Mouse (Mus musculus) heart, adult 2 months (tissue): ENCODE data around the gene Klhdc10. TPM values are rescaled to one million over a fixed set of nuclear protein-coding genes. Genes with fewer than 3 reads are reported as not detected.
"Not testable (repeated sequence)": the region's sequence is repeated elsewhere in the genome, so short reads cannot be mapped to it uniquely, and the experiment has no call there.

Source experiments
- DNase-seq, 2 experiments: peaks; one replicate each; pipeline ENCODE4 v3.0.0; 2021
- H3K27ac ChIP-seq: fragments of 200-600 bp; 2 replicates; pipeline ENCODE4 v1.8.1; 2022
- H3K27me3 ChIP-seq: fragments of 200-500 bp; 2 replicates; pipeline ENCODE4 v1.6.1; 2012; ENCODE audit warnings: mild to moderate bottlenecking, low read length, inconsistent platforms, mixed read lengths; ENCODE audit not compliant: control insufficient read depth, insufficient read depth
- H3K36me3 ChIP-seq: fragments of 200-500 bp; 2 replicates; pipeline ENCODE4 v1.6.1; 2012; ENCODE audit warnings: low read length, inconsistent platforms; ENCODE audit not compliant: control insufficient read depth, insufficient read depth
- H3K4me1 ChIP-seq: fragments of 200-500 bp; 2 replicates; pipeline ENCODE4 v1.6.1; 2011; ENCODE audit warnings: low read length; ENCODE audit not compliant: control insufficient read depth, insufficient read depth
- H3K4me3 ChIP-seq: fragments of 200-600 bp; 2 replicates; pipeline ENCODE4 v1.8.1; 2022
- H3K79me2 ChIP-seq: fragments of 200-500 bp; replicated peaks from 2 replicates; pipeline ENCODE4 v1.6.1; 2012; ENCODE audit warnings: mild to moderate bottlenecking, inconsistent platforms, low read length, moderate library complexity, mixed read lengths; ENCODE audit not compliant: control insufficient read depth, insufficient read depth
- H3K9ac ChIP-seq: fragments of 200-500 bp; 2 replicates; pipeline ENCODE4 v1.6.1; 2012; ENCODE audit warnings: low read depth, mild to moderate bottlenecking, control low read depth, inconsistent platforms, low read length, mixed read lengths
- CTCF ChIP-seq: fragments of 200-600 bp; IDR thresholded peaks from 2 replicates; pipeline ENCODE4 v1.8.1; 2022; ENCODE audit warnings: antibody characterized with exemption, mild to moderate bottlenecking, moderate library complexity
- EP300 ChIP-seq: fragments of 200-500 bp; IDR thresholded peaks from 2 replicates; pipeline ENCODE4 v1.6.1; 2011; ENCODE audit warnings: low read depth, low read length, control low read depth; ENCODE audit not compliant: insufficient read depth
- POLR2A ChIP-seq: fragments of 200-500 bp; IDR thresholded peaks from 2 replicates; pipeline ENCODE4 v1.6.1; 2011; ENCODE audit warnings: mild to moderate bottlenecking, low read depth, low read length, control low read depth; ENCODE audit not compliant: insufficient read depth
- WGBS: fragments of 180-500 bp; shearing (Covaris S2); methylation state at CpG from one replicate; pipeline ENCODE4 v1.1.7; 2018; 5-methylcytosine and 5-hydroxymethylcytosine counted together
- intact Hi-C: fragments of 180-260 bp; cut with DNase I; formaldehyde crosslinking; loops from one replicate; pipeline ENCODE4 v1.15.1; 2025
- polyA plus RNA-seq: library from polyadenylated mRNA; depleted of rRNA; stranded (reverse); fragments of >200 nt; gene quantifications from 2 replicates; pipeline ENCODE4 v1.2.3, GENCODE M21; 2012
- total RNA-seq, 2 experiments: library from RNA; stranded (reverse); gene quantifications; 2 replicates each; pipeline ENCODE4 v1.2.3; 2021

Gene Klhdc10
- total and polyA plus RNA-seq, 3 experiments, result 19.4 to 52.0 (median 47.4) TPM

- peak in 1 of 2 experiments; percentile 29 for DNase-seq
- Histone ChIP-seq H3K36me3 (peaks cover 37% of the 10 kb centered on the region), H3K79me2 (no peaks in the 10 kb centered on the region), H3K4me1 (peaks cover 23% of the 10 kb centered on the region), H3K27me3 (no peaks in the 10 kb centered on the region), H3K4me3 (no peak overlapping the region), H3K27ac (peak overlapping the region; percentile 81), H3K9ac (no peak overlapping the region)
- 70% methylated on average over 17 of the region's 17 CpGs for WGBS
- TF ChIP-seq CTCF (no peak), POLR2A (no peak), EP300 (no peak)
- intact Hi-C loops, result no loop called here
Measured at GRCm38 (mm10) chr6:30372627-30373369, 28.9 kb upstream of the Klhdc10 start.

DNA sequence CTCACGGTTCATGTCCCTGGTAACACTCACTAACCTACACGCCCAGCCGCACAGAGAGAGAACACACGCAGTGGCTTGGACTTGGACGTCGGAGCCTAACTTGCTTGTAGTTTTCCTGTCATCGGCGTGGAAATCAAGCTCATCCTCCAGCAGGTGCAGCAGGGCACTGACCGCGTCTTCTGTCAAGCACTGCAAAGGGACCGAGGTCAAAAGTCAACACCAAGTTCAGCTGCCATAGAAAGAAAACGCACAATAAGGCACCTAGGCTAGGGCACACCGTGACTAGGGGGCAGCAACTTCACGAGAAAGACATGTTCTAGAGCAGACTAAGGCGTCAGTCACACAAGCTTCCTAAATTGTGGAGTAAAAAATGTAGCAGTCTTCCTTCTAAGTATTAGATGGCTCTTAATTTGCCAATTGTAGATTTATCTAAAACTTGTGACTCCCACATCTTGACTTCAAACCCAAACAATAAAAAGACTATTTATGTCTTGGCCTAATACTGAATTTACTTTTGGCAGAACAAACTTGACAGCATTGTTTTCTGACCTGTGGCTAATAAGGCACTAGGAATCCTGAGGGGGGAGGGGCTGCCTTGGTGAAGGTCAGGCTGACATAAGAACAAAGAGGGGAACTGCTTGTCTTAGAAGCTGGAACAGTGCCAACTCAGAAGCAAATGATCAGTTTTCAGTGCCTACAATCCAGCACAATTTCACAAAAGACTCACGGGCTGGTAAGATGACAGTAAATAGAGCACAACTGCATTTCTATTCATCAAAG lies 26.7 kb upstream of the Klhdc10 start:
- WGBS, result 48% methylated on average over 16 of the region's 16 CpGs
- H3K9ac ChIP-seq, result no peak overlapping the region
- TF ChIP-seq CTCF (no peak), EP300 (peak; percentile 70; the same call in 1 of the 2 replicates), POLR2A (0 out of 2 replicates have a peak, but pooled peaks have one; percentile 15)
- no peaks in the 10 kb centered on the region for H3K79me2 ChIP-seq
- no peak overlapping the region for H3K4me3 ChIP-seq
- H3K27me3 ChIP-seq, result no peaks in the 10 kb centered on the region
- peak in 1 of 2 experiments; percentile 71 for DNase-seq
- H3K36me3 ChIP-seq, result peaks cover 28% of the 10 kb centered on the region
- intact Hi-C loops, result no loop called here
- H3K27ac ChIP-seq, result peak overlapping the region; percentile 81
- peaks cover 18% of the 10 kb centered on the region for H3K4me1 ChIP-seq

GRCm38 (mm10) chr6:30375791-30376190 lies 25.9 kb upstream of the Klhdc10 start:
- Histone ChIP-seq H3K4me1 (peaks cover 18% of the 10 kb centered on the region), H3K79me2 (no peaks in the 10 kb centered on the region), H3K27me3 (no peaks in the 10 kb centered on the region), H3K9ac (no peak overlapping the region), H3K27ac (peak overlapping the region; percentile 81), H3K4me3 (no peak overlapping the region), H3K36me3 (peaks cover 28% of the 10 kb centered on the region)
- TF ChIP-seq EP300 (peak; percentile 67), POLR2A (peak; percentile 33; the same call in 1 of the 2 replicates), CTCF (no peak)
- peak; percentile 66 to 70 for DNase-seq
- 24% methylated on average over 1 of the region's 1 CpGs for WGBS
- intact Hi-C loops, result no loop called here

DNA sequence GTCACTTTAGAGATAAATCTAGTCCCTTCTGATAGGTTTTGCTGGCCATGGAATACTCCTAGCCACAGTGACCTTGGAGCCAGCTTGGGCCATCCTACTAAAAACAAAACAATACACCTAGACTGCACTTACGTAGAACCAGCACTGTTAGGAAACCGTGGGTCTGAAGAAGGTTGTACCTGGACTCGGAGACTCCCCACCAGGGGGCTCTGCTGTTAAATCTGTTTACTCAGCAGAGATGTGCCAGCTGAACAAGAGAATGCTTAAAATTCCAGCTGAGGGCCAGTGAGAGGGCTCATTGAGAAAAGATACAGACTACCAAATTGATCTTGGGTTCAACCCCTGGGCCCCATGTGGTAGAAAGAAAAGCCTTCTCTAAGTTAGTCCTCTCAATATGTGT lies 20.6 kb upstream of the Klhdc10 start:
- H3K36me3 ChIP-seq, result peaks cover 2% of the 10 kb centered on the region; the same call in 1 of the 2 replicates
- DNase-seq, result no peak
- H3K4me1 ChIP-seq, result peaks cover 4% of the 10 kb centered on the region
- WGBS, result 70% methylated on average over 3 of the region's 3 CpGs
- no peak overlapping the region for H3K4me3 ChIP-seq
- no peak overlapping the region for H3K27ac ChIP-seq
- no peaks in the 10 kb centered on the region for H3K79me2 ChIP-seq
- H3K27me3 ChIP-seq, result no peaks in the 10 kb centered on the region
- H3K9ac ChIP-seq, result no peak overlapping the region
- no peak for TF ChIP-seq EP300
- peak; percentile 30; the same call in 1 of the 2 replicates for TF ChIP-seq CTCF
- intact Hi-C loops, result no loop called here

- H3K27ac ChIP-seq, result peak overlapping the region; percentile 76; the same call in 1 of the 2 replicates
Measured at GRCm38 (mm10) chr6:30390271-30390670, 11.4 kb upstream of the Klhdc10 start.

More at GRCm38 (mm10) chr6:30390271-30390670, 11.4 kb upstream of the Klhdc10 start:
- WGBS, result 12% methylated on average over 4 of the region's 4 CpGs
- intact Hi-C loops, H3K4me1 ChIP-seq, DNase-seq, H3K79me2 ChIP-seq, H3K27me3 ChIP-seq, H3K36me3 ChIP-seq: not testable (repeated sequence)
- Histone ChIP-seq H3K9ac (peak overlapping the region; percentile 70), H3K4me3 (peak overlapping the region; percentile 69)
